Mouse (Mus musculus) cerebellum, postnatal 36 days (tissue): ENCODE data around the gene Nudt14.

Source experiments
- DNase-seq, 2 experiments: peaks; one replicate each; pipeline ENCODE4 v3.0.0; 2021 to 2022; ENCODE audit warnings: mixed read lengths in 2 of 2

Nudt14 gene

GRCm38 (mm10) chr12:112950040-112950760 lies 8.3 kb upstream of the Nudt14 start:
- peak; percentile 91 to 94 for DNase-seq

- DNase-seq, result peak; percentile 61 to 63
Observed at GRCm38 (mm10) chr12:112947307-112947706, 5.4 kb upstream of the Nudt14 start.

GRCm38 (mm10) chr12:112943669-112944068 lies 1.7 kb upstream of the Nudt14 start:
- DNase-seq, result no peak

GRCm38 (mm10) chr12:112941156-112941775 lies 658 bp downstream of the Nudt14 start:
- DNase-seq, result peak; percentile 41 to 46

- DNase-seq, result no peak
Observed at GRCm38 (mm10) chr12:112940710-112941109, 1.2 kb downstream of the Nudt14 start.

GRCm38 (mm10) chr12:112940238-112940637 lies 1.7 kb downstream of the Nudt14 start:
- no peak for DNase-seq

GRCm38 (mm10) chr12:112938873-112939565 lies 2.9 kb downstream of the Nudt14 start:
- peak; percentile 72 to 78 for DNase-seq

- DNase-seq, result no peak
Observed at GRCm38 (mm10) chr12:112938366-112938765, 3.6 kb downstream of the Nudt14 start.

GRCm38 (mm10) chr12:112937906-112938305 lies 4.0 kb downstream of the Nudt14 start:
- no peak for DNase-seq

- no peak for DNase-seq
Observed at GRCm38 (mm10) chr12:112932647-112933046, 9.3 kb downstream of the Nudt14 start.

- DNase-seq, result peak; percentile 32 to 54
Observed at GRCm38 (mm10) chr12:112929562-112930352, 12.2 kb downstream of the Nudt14 start, which contains the start of gene Jag2. Jag2 (minus strand) TSS chr12:112929776.

- DNase-seq, result peak in 1 of 2 experiments; percentile 26
Observed at GRCm38 (mm10) chr12:112928401-112929241, 13.3 kb downstream of the Nudt14 start.

- no peak for DNase-seq
Observed at GRCm38 (mm10) chr12:112927265-112927664, 14.7 kb downstream of the Nudt14 start.

GRCm38 (mm10) chr12:112925950-112926349 lies 16.0 kb downstream of the Nudt14 start:
- DNase-seq, result no peak

- DNase-seq, result no peak
Observed at GRCm38 (mm10) chr12:112922541-112922940, 19.4 kb downstream of the Nudt14 start.

- DNase-seq, result no peak
Observed at GRCm38 (mm10) chr12:112921518-112921917, 20.4 kb downstream of the Nudt14 start.

GRCm38 (mm10) chr12:112917906-112918305 lies 24.0 kb downstream of the Nudt14 start:
- no peak for DNase-seq

- no peak for DNase-seq
Observed at GRCm38 (mm10) chr12:112917486-112917885, 24.4 kb downstream of the Nudt14 start.

GRCm38 (mm10) chr12:112916698-112917400 lies 25.1 kb downstream of the Nudt14 start:
- no peak for DNase-seq

- DNase-seq, result no peak
Observed at GRCm38 (mm10) chr12:112915587-112915986, 26.3 kb downstream of the Nudt14 start.

- DNase-seq, result no peak
Observed at GRCm38 (mm10) chr12:112914527-112914926, 27.4 kb downstream of the Nudt14 start.
